In genomic region chr3:143985349-143986199, GRCm38 (mm10) we compare ENCODE assay signal across 18 mouse cellular contexts.
DNase-seq lines count a peak whose midpoint lies in the region; ATAC-seq lines count a peak whose summit lies in the region.
"Had no signal": no experiment of that assay in that cellular context is flagged by ENCODE, and none has a peak within 500 bp of the region (broad histone marks: within the 10 kb centered on the region; RNA-seq: fewer than 3 reads in every experiment).

No protein-coding gene starts in this region.

- no peaks in the 10 kb centered on the region for H3K4me1 ChIP-seq in kidney, embryonic 16.5 days (ENCODE audit: insufficient read depth, low read length)
- peaks cover 32% of the 10 kb centered on the region for H3K4me1 ChIP-seq in embryonic facial prominence, embryonic 10.5 days
- peaks cover 14% of the 10 kb centered on the region for H3K4me1 ChIP-seq in forebrain, embryonic 15.5 days
- H3K4me1 ChIP-seq in intestine, embryonic 16.5 days (ENCODE audit: control insufficient read depth, insufficient read depth, low read length), result no peaks in the 10 kb centered on the region
- H3K4me1 ChIP-seq: embryonic facial prominence, embryonic 15.5 days had no signal

- no peak overlapping the region for H3K4me3 ChIP-seq in kidney, embryonic 16.5 days (ENCODE audit: low read length)
- H3K4me3 ChIP-seq in embryonic facial prominence, embryonic 10.5 days, result no peak overlapping the region
- no peak overlapping the region for H3K4me3 ChIP-seq in forebrain, embryonic 15.5 days
- H3K4me3 ChIP-seq in intestine, embryonic 16.5 days (ENCODE audit: low read length), result no peak overlapping the region
- H3K4me3 ChIP-seq: embryonic facial prominence, embryonic 15.5 days; heart, adult 2 months; limb, embryonic 10.5 days had no signal

- H3K36me3 ChIP-seq in kidney, embryonic 16.5 days (ENCODE audit: insufficient read depth, low read length), result no peaks in the 10 kb centered on the region
- no peaks in the 10 kb centered on the region for H3K36me3 ChIP-seq in embryonic facial prominence, embryonic 10.5 days (replicated peaks)
- no peaks in the 10 kb centered on the region for H3K36me3 ChIP-seq in forebrain, embryonic 15.5 days
- H3K36me3 ChIP-seq in intestine, embryonic 16.5 days (ENCODE audit: control insufficient read depth, insufficient read depth, low read length), result no peaks in the 10 kb centered on the region
- H3K36me3 ChIP-seq: embryonic facial prominence, embryonic 15.5 days; limb, embryonic 10.5 days had no signal

- H3K4me2 ChIP-seq in kidney, embryonic 16.5 days (replicated peaks; ENCODE audit: low read depth, low read length), result no peak overlapping the region
- no peak overlapping the region for H3K4me2 ChIP-seq in forebrain, embryonic 15.5 days (replicated peaks)
- no peak overlapping the region for H3K4me2 ChIP-seq in intestine, embryonic 16.5 days (ENCODE audit: low read depth, low read length)
- H3K4me2 ChIP-seq: embryonic facial prominence, embryonic 15.5 days had no signal

- no peak overlapping the region for H3K27ac ChIP-seq in kidney, embryonic 16.5 days (ENCODE audit: low read length)
- peak overlapping the region; percentile 10; the same call in 1 of the 2 replicates for H3K27ac ChIP-seq in embryonic facial prominence, embryonic 10.5 days (replicated peaks)
- H3K27ac ChIP-seq in forebrain, embryonic 15.5 days (replicated peaks), result no peak overlapping the region
- H3K27ac ChIP-seq in intestine, embryonic 16.5 days (ENCODE audit: low read length), result no peak overlapping the region
- H3K27ac ChIP-seq: embryonic facial prominence, embryonic 15.5 days; heart, adult 2 months had no signal

- H3K9ac ChIP-seq in kidney, embryonic 16.5 days (replicated peaks; ENCODE audit: low read length), result no peak overlapping the region
- no peak overlapping the region for H3K9ac ChIP-seq in forebrain, embryonic 15.5 days (replicated peaks)
- H3K9ac ChIP-seq in intestine, embryonic 16.5 days (ENCODE audit: low read depth, low read length), result no peak overlapping the region
- H3K9ac ChIP-seq: embryonic facial prominence, embryonic 15.5 days had no signal

- no peaks in the 10 kb centered on the region for H3K27me3 ChIP-seq in kidney, embryonic 16.5 days (ENCODE audit: insufficient read depth, low read length)
- H3K27me3 ChIP-seq in embryonic facial prominence, embryonic 10.5 days (replicated peaks; ENCODE audit: low read depth, poor library complexity, severe bottlenecking), result no peaks in the 10 kb centered on the region
- no peaks in the 10 kb centered on the region for H3K27me3 ChIP-seq in forebrain, embryonic 15.5 days
- H3K27me3 ChIP-seq in intestine, embryonic 16.5 days (replicated peaks; ENCODE audit: control insufficient read depth, insufficient read depth, low read length), result no peaks in the 10 kb centered on the region
- H3K27me3 ChIP-seq: embryonic facial prominence, embryonic 15.5 days had no signal

- no peaks in the 10 kb centered on the region for H3K9me3 ChIP-seq in kidney, embryonic 16.5 days (ENCODE audit: low read length)
- H3K9me3 ChIP-seq in embryonic facial prominence, embryonic 10.5 days, result 0 out of 2 replicates have a peak, but pooled peaks cover 5% of the 10 kb centered on the region
- no peaks in the 10 kb centered on the region for H3K9me3 ChIP-seq in forebrain, embryonic 15.5 days
- H3K9me3 ChIP-seq in intestine, embryonic 16.5 days (ENCODE audit: control insufficient read depth, low read length), result no peaks in the 10 kb centered on the region
- H3K9me3 ChIP-seq: embryonic facial prominence, embryonic 15.5 days; limb, embryonic 10.5 days had no signal

- DNase-seq in cerebellum, postnatal 10 days, result peak; percentile 8 to 11
- no peak for DNase-seq in cerebellum, adult 11-12 months
- peak; percentile 13 to 16 for DNase-seq in kidney, adult 8-10 months
- peak; percentile 25 for DNase-seq in embryonic facial prominence, embryonic 10.5 days (ENCODE audit: low spot score)
- DNase-seq: adrenal gland, postnatal 25 days; cerebellum, adult 18-20 months; gastrocnemius, postnatal 10 days; heart, adult 2 months; layer of hippocampus, adult 9-11 months; lung, adult 18-20 months; lung, postnatal 36 days had no signal

- ATAC-seq in kidney, embryonic 16.5 days (ENCODE audit: low FRiP score, low TSS enrichment), result no peak
- ATAC-seq in forebrain, embryonic 15.5 days (replicated peaks), result peak; percentile 85
- no peak for ATAC-seq in intestine, embryonic 16.5 days
- ATAC-seq in erythroblast, adult 5-6 weeks (replicated peaks; ENCODE audit: low FRiP score, poor library complexity, severe bottlenecking), result no peak
- ATAC-seq: inflammation-experienced regulatory T-cells, adult 6 months had no signal

- WGBS in kidney, embryonic 16.5 days, result 66% methylated on average over 6 of the region's 6 CpGs
- 62% methylated on average over 6 of the region's 6 CpGs for WGBS in embryonic facial prominence, embryonic 10.5 days
- WGBS in forebrain, embryonic 15.5 days, result 14% methylated on average over 6 of the region's 6 CpGs
- 83% methylated on average over 6 of the region's 6 CpGs for WGBS in intestine, embryonic 16.5 days
